ENCODE assay signal across 9 mouse cellular contexts in the genomic region with DNA sequence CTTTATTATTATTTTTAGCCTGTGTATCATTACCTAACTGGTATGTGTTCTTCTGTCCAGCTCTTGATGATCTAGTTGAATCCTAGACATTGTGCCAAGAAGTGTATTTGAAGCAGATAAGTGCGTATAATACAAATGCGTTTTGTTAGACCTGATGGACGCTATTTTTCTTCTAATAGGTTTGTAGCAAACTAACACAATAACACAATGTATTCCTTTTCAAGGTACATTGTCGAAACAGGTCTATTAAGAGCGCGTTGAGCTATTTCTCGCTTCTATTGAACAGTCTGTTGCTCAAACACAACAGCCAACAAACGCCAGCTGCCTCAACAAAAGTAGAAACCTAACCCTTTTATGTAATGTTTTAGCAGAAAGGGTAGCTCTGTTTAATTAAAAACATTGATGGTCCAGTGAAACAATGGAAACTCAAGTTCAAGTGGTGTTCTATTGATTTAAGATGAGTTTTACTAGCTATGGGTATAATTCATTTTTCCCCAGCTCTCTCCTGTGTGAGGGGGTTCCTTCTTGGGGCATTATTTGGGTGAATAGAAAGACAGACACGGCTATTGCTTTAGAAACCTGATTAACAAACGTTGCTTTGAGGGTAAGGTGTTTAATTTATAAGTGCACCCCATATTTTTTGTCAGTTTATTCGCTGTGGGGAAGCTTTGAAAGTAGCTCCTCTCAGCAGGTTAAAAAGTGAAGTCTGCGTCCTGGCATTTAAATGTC. TPM values are rescaled to one million over a fixed set of nuclear protein-coding genes. Genes with fewer than 3 reads are reported as not detected.
A peak's percentile ranks its signal among the peaks of the same experiment; 100 is the strongest.
DNase-seq lines count a peak whose midpoint lies in the region; ATAC-seq and TF ChIP-seq lines count a peak whose summit lies in the region.
"Had no signal": no experiment of that assay in that cellular context is flagged by ENCODE, and none has a peak within 500 bp of the region (broad histone marks: within the 10 kb centered on the region; RNA-seq: fewer than 3 reads in every experiment).

No protein-coding gene starts in this region.

- WGBS in forebrain, embryonic 13.5 days = under 1% methylated on average over 12 of the region's 12 CpGs
- WGBS in limb, embryonic 15.5 days = 7% methylated on average over 12 of the region's 12 CpGs

- peak; percentile 38 to 46 for DNase-seq in cerebellum, adult 18-20 months
- no peak for DNase-seq in cerebellum, adult 11-12 months
- DNase-seq in CH12.LX (ENCODE audit: extremely low read depth) = no peak
- no peak for DNase-seq in natural killer cell, adult 2 months (ENCODE audit: low spot score in 2 of 2)
- DNase-seq in thymus, postnatal 0 days (ENCODE audit: low spot score) = no peak

- H3K36me3 ChIP-seq in CH12.LX (replicated peaks in 1 of 2; ENCODE audit: control insufficient read depth in 1 of 2, insufficient read depth in 1 of 2, low read length in 1 of 2) = no peaks in the 10 kb centered on the region
- no peaks in the 10 kb centered on the region for H3K36me3 ChIP-seq in forebrain, embryonic 13.5 days (ENCODE audit: poor library complexity, severe bottlenecking)
- no peaks in the 10 kb centered on the region for H3K36me3 ChIP-seq in limb, embryonic 15.5 days

- ATAC-seq in forebrain, embryonic 13.5 days = no peak
- no peak for ATAC-seq in limb, embryonic 15.5 days (ENCODE audit: insufficient number of reproducible peaks, low FRiP score, low TSS enrichment, low read depth)
- ATAC-seq in megakaryocyte-erythroid progenitor cell, adult 5-6 weeks (replicated peaks; ENCODE audit: low FRiP score, low TSS enrichment, poor library complexity, severe bottlenecking) = no peak

- no peak overlapping the region for H3K4me3 ChIP-seq in CH12.LX (replicated peaks in 1 of 3; ENCODE audit: low read depth in 2 of 3, low read length in 2 of 3, poor library complexity in 1 of 3)
- H3K4me3 ChIP-seq in forebrain, embryonic 13.5 days = peak overlapping the region; percentile 36
- H3K4me3 ChIP-seq in limb, embryonic 15.5 days = peak overlapping the region; percentile 34; the same call in 1 of the 2 replicates

- no peak for TF ChIP-seq POLR2A in CH12.LX (IDR thresholded peaks at IDR 0.05; ENCODE audit: low read depth, low read length)

- no peak for TF ChIP-seq EP300 in CH12.LX (IDR thresholded peaks at IDR 0.05; ENCODE audit: low read length)

- TF ChIP-seq RAD21 in CH12.LX (IDR thresholded peaks at IDR 0.05; ENCODE audit: low read depth, low read length) = no peak

- H3K27ac ChIP-seq in CH12.LX (ENCODE audit: insufficient read depth, low read depth) = no peak overlapping the region
- H3K27ac ChIP-seq in forebrain, embryonic 13.5 days = peak overlapping the region; percentile 31; the same call in 1 of the 2 replicates
- H3K27ac ChIP-seq in limb, embryonic 15.5 days = no peak overlapping the region

- peaks cover 4 to 16% of the 10 kb centered on the region in 2 experiments; a peak in 2 of 4 replicates for H3K4me1 ChIP-seq in CH12.LX (ENCODE audit: control insufficient read depth in 1 of 2, insufficient read depth in 2 of 2)
- H3K4me1 ChIP-seq in forebrain, embryonic 13.5 days = peaks cover 29% of the 10 kb centered on the region
- H3K4me1 ChIP-seq in limb, embryonic 15.5 days = peaks cover 13% of the 10 kb centered on the region

- no peak for TF ChIP-seq CTCF in CH12.LX (conservative IDR thresholded peaks at IDR 0.05 in 1 of 2, IDR thresholded peaks at IDR 0.05 in 1 of 2; ENCODE audit: low read depth in 2 of 2, low read length in 2 of 2)

- no peaks in the 10 kb centered on the region for H3K79me2 ChIP-seq in CH12.LX (replicated peaks; ENCODE audit: control insufficient read depth, extremely low read depth, insufficient read depth, poor library complexity, severe bottlenecking)

- H3K9ac ChIP-seq in CH12.LX (ENCODE audit: insufficient read depth, low read depth) = no peak overlapping the region
- H3K9ac ChIP-seq in forebrain, embryonic 13.5 days = peak overlapping the region; percentile 41; the same call in 1 of the 2 replicates
- no peak overlapping the region for H3K9ac ChIP-seq in limb, embryonic 15.5 days

- in situ Hi-C loops in CH12.LX (cut with MboI; ENCODE audit: low pct_ligation_motif_present, low pct_unique_long_range_greater_than_20kb, low sequenced_read_pairs) = no loop called here

- peak overlapping the region; percentile 55; the same call in 1 of the 2 replicates for H3K4me2 ChIP-seq in CH12.LX (ENCODE audit: insufficient read depth, low read depth, poor library complexity, severe bottlenecking)
- H3K4me2 ChIP-seq in forebrain, embryonic 13.5 days = peak overlapping the region; percentile 62
- no peak overlapping the region for H3K4me2 ChIP-seq in limb, embryonic 15.5 days

- dilution Hi-C loops in CH12.LX (cut with MboI; ENCODE audit: extremely low pct_ligation_motif_present, extremely low pct_unique_long_range_greater_than_20kb, low sequenced_read_pairs) = no loop called here

- no peaks in the 10 kb centered on the region for H3K27me3 ChIP-seq in CH12.LX (replicated peaks)
- H3K27me3 ChIP-seq in forebrain, embryonic 13.5 days = peaks cover 61% of the 10 kb centered on the region
- H3K27me3 ChIP-seq in limb, embryonic 15.5 days = peaks cover 63% of the 10 kb centered on the region

- no peaks in the 10 kb centered on the region for H3K9me3 ChIP-seq in CH12.LX (replicated peaks; ENCODE audit: low read length)
- H3K9me3 ChIP-seq in forebrain, embryonic 13.5 days (replicated peaks) = peaks cover 4% of the 10 kb centered on the region; the same call in 1 of the 2 replicates
- H3K9me3 ChIP-seq in limb, embryonic 15.5 days = no peaks in the 10 kb centered on the region

TF ChIP-seq in CH12.LX, 34 proteins besides CTCF, POLR2A, EP300 and RAD21:
- TF ChIP-seq NELFE (IDR thresholded peaks at IDR 0.05; ENCODE audit: low read depth, low read length) = no peak
- no peak for TF ChIP-seq ZMIZ1 (IDR thresholded peaks at IDR 0.05; ENCODE audit: low read depth, low read length)
- TF ChIP-seq TBP (conservative IDR thresholded peaks at IDR 0.05; ENCODE audit: low read depth, low read length) = no peak
TF ChIP-seq in CH12.LX: peak in this region for 0.

RNA-seq across cellular contexts. Expression of gene Gm10837, which starts 0.5 kb away (rescaled TPM):
- total RNA-seq in CH12.LX (2012; rRNA removed) = not detected in 2 replicates
- total RNA-seq in CH12.LX (2014; rRNA removed) = not detected in 2 replicates
- not detected in 2 replicates for polyA plus RNA-seq in CH12.LX (2012; ENCODE audit: insufficient read length, low read depth)
- polyA plus RNA-seq in forebrain, embryonic 13.5 days (2015; fragmentation: Nextera tagmentation; extraction: Ambion mirVana) = 0.48 and 0.56 TPM in 2 replicates
- not detected in 2 replicates for polyA plus RNA-seq in limb, embryonic 15.5 days (2015; fragmentation: Nextera tagmentation; extraction: Ambion mirVana)
- not detected in 2 replicates for total RNA-seq in megakaryocyte-erythroid progenitor cell, adult 5-6 weeks (2014; fragmentation: Nextera tagmentation)
- not detected in 2 replicates for total RNA-seq in megakaryocyte-erythroid progenitor cell, adult 5-6 weeks (2017)
- polyA plus RNA-seq in thymus, postnatal 0 days (2015; fragmentation: Nextera tagmentation; extraction: Ambion mirVana) = not detected in 2 replicates
- polyA plus RNA-seq: stomach, embryonic 16.5 days had no signal

RNA-seq across cellular contexts. Expression of gene Zic2, which starts 14.6 kb away (rescaled TPM):
- total RNA-seq in CH12.LX (2012; rRNA removed) (not detected in 2 replicates), CH12.LX (2014; rRNA removed) (not detected in 2 replicates)
- 0.13 TPM in 1 of 2 replicates, not detected in the other for polyA plus RNA-seq in CH12.LX (2012; ENCODE audit: insufficient read length, low read depth)
- 10.1 and 12.0 TPM in 2 replicates for polyA plus RNA-seq in forebrain, embryonic 13.5 days (2015; fragmentation: Nextera tagmentation; extraction: Ambion mirVana)
- polyA plus RNA-seq in limb, embryonic 15.5 days (2015; fragmentation: Nextera tagmentation; extraction: Ambion mirVana) = 0.45 and 0.60 TPM in 2 replicates
- total RNA-seq in megakaryocyte-erythroid progenitor cell, adult 5-6 weeks (2014; fragmentation: Nextera tagmentation) = not detected in 2 replicates
- not detected in 2 replicates for total RNA-seq in megakaryocyte-erythroid progenitor cell, adult 5-6 weeks (2017)
- polyA plus RNA-seq in thymus, postnatal 0 days (2015; fragmentation: Nextera tagmentation; extraction: Ambion mirVana) = not detected in 2 replicates
- polyA plus RNA-seq: stomach, embryonic 16.5 days had no signal

RNA-seq across cellular contexts. Expression of gene Zic5, which starts 24.4 kb away (rescaled TPM):
- total RNA-seq in CH12.LX (2012; rRNA removed) = 1.5 and 2.6 TPM in 2 replicates
- total RNA-seq in CH12.LX (2014; rRNA removed) = 1.3 and 2.0 TPM in 2 replicates
- 8.1 and 9.1 TPM in 2 replicates for polyA plus RNA-seq in CH12.LX (2012; ENCODE audit: insufficient read length, low read depth)
- polyA plus RNA-seq in forebrain, embryonic 13.5 days (2015; fragmentation: Nextera tagmentation; extraction: Ambion mirVana) = 17.3 and 19.5 TPM in 2 replicates
- polyA plus RNA-seq in limb, embryonic 15.5 days (2015; fragmentation: Nextera tagmentation; extraction: Ambion mirVana) = 0.46 and 0.52 TPM in 2 replicates
- total RNA-seq in megakaryocyte-erythroid progenitor cell, adult 5-6 weeks (2014; fragmentation: Nextera tagmentation) = not detected in 2 replicates
- not detected in 2 replicates for total RNA-seq in megakaryocyte-erythroid progenitor cell, adult 5-6 weeks (2017)
- not detected in 2 replicates for polyA plus RNA-seq in thymus, postnatal 0 days (2015; fragmentation: Nextera tagmentation; extraction: Ambion mirVana)
- polyA plus RNA-seq: stomach, embryonic 16.5 days had no signal

RNA-seq across cellular contexts. Expression of gene Gm5089, which starts 38.9 kb away (rescaled TPM):
- total RNA-seq in CH12.LX (2012; rRNA removed) (not detected in 2 replicates), CH12.LX (2014; rRNA removed) (not detected in 2 replicates)
- polyA plus RNA-seq in CH12.LX (2012; ENCODE audit: insufficient read length, low read depth) = not detected in 2 replicates
- 1.6 and 2.1 TPM in 2 replicates for polyA plus RNA-seq in forebrain, embryonic 13.5 days (2015; fragmentation: Nextera tagmentation; extraction: Ambion mirVana)
- 0.14 TPM in 2 replicates for polyA plus RNA-seq in limb, embryonic 15.5 days (2015; fragmentation: Nextera tagmentation; extraction: Ambion mirVana)
- total RNA-seq in megakaryocyte-erythroid progenitor cell, adult 5-6 weeks (2014; fragmentation: Nextera tagmentation) = not detected in 2 replicates
- not detected in 2 replicates for total RNA-seq in megakaryocyte-erythroid progenitor cell, adult 5-6 weeks (2017)
- not detected in 2 replicates for polyA plus RNA-seq in thymus, postnatal 0 days (2015; fragmentation: Nextera tagmentation; extraction: Ambion mirVana)
- polyA plus RNA-seq: stomach, embryonic 16.5 days had no signal

RNA-seq across cellular contexts. Expression of gene Pcca, which starts 44.3 kb away (rescaled TPM):
- 25.8 and 39.0 TPM in 2 replicates for total RNA-seq in CH12.LX (2012; rRNA removed)
- total RNA-seq in CH12.LX (2014; rRNA removed) = 10.3 and 11.2 TPM in 2 replicates
- 23.8 and 28.4 TPM in 2 replicates for polyA plus RNA-seq in CH12.LX (2012; ENCODE audit: insufficient read length, low read depth)
- 25.2 and 27.1 TPM in 2 replicates for polyA plus RNA-seq in forebrain, embryonic 13.5 days (2015; fragmentation: Nextera tagmentation; extraction: Ambion mirVana)
- 13.3 and 14.8 TPM in 2 replicates for polyA plus RNA-seq in limb, embryonic 15.5 days (2015; fragmentation: Nextera tagmentation; extraction: Ambion mirVana)
- total RNA-seq in megakaryocyte-erythroid progenitor cell, adult 5-6 weeks (2014; fragmentation: Nextera tagmentation) = 36.5 and 52.3 TPM in 2 replicates
- total RNA-seq in megakaryocyte-erythroid progenitor cell, adult 5-6 weeks (2017) = 19.7 and 91.6 TPM in 2 replicates
- polyA plus RNA-seq in thymus, postnatal 0 days (2015; fragmentation: Nextera tagmentation; extraction: Ambion mirVana) = 14.9 and 15.6 TPM in 2 replicates

Comparison
In these comparisons a context has a peak if more than half of its experiments do, and no peak if none do; other contexts are left out.
1. DNase-seq: peak in cerebellum, adult 18-20 months (2 of 2); none in cerebellum, adult 11-12 months (single experiment), CH12.LX (single experiment), natural killer cell, adult 2 months (0 of 2) and thymus, postnatal 0 days (single experiment).
2. H3K4me3 ChIP-seq: peak in forebrain, embryonic 13.5 days (single experiment) and limb, embryonic 15.5 days (single experiment); none in CH12.LX (0 of 3).